Mouse (Mus musculus) spleen, adult 2 months (tissue): ENCODE measurements around the gene Samd4b.

Experiments
- CTCF ChIP-seq: fragments of 200-500 bp; IDR thresholded peaks from 2 replicates; pipeline ENCODE4 v1.5.1; 2011; ENCODE audit warnings: mild to moderate bottlenecking, inconsistent platforms; ENCODE audit not compliant: insufficient read depth, insufficient read length, insufficient replicate concordance; ENCODE audit errors: extremely low read depth
- POLR2A ChIP-seq: fragments of 200-500 bp; IDR thresholded peaks from 2 replicates; pipeline ENCODE4 v1.6.1; 2011; ENCODE audit warnings: low read depth, low read length, inconsistent platforms

DNA sequence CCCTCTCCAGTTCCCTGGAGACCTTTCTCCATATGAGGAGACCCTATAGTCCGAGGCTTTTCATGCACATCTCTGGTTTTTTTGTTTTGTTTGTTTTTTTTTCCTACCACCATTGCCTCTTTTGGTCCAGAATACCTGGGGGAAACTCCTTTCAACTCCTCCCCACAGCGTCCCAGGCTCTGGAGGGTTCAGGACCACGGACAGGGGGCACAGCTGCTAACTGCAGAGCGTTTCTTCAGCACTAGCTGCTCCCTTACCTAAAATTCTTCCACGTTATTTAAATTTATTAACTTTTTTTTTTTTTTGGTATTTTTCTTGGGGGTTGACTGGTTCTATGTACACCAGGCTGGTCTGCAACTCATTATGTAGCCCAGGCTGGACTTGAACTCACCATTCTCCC, 92.4 kb downstream of the Samd4b start:
- no peak for TF ChIP-seq POLR2A
- no peak for TF ChIP-seq CTCF
